Mouse (Mus musculus) thymus, adult 18-20 months (tissue): ENCODE measurements around the gene Mapk6.
"Not testable (repeated sequence)": the region's sequence is repeated elsewhere in the genome, so short reads cannot be mapped to it uniquely, and the experiment has no call there.

Experiments used
- DNase-seq, 2 experiments: peaks; one replicate each; pipeline ENCODE4 v3.0.0; 2022; ENCODE audit warnings: mixed read lengths in 2 of 2

The Mapk6 gene

DNA sequence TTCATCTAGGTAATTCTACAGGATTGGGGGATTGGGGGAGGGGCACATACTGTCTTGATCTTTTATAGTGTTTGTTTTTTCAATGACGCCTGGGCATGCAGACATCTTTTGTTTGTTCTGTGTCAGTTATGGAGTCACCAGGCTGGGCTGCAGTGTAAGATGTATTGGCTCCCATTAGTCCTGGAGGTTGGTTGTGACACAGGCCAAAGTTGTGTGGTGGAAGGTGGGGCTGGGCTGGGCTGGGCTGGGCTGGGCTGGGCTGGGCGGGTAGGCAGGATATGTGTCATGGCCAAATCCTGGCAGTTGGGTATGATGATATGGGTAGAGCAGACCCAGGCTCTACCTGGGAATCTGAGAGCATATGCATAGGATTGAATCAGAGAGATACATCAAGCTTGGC lies 31.0 kb downstream of the Mapk6 start:
- DNase-seq, result no peak

GRCm38 (mm10) chr9:75376428-75376827 lies 33.4 kb downstream of the Mapk6 start:
- DNase-seq, result no peak

DNA sequence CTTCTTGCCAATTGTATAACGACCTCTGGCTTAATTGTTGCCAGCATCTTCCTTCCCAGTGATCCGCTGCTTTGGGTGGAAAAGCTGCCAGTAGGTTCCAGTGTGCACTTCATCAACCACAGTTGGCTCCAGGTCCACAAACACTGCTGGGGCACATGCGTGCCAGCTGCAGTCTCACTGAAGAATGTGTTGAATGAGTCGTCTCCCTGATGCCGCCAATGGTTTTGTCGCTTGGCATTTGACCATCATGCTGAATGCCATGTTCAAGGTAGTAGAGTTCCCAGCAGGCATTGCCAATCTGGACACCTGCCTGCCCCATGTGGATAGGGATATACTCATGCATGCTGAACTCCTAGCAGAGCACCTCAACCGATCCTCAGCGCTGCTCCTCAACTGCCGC lies 34.2 kb downstream of the Mapk6 start:
- DNase-seq, result no peak

DNA sequence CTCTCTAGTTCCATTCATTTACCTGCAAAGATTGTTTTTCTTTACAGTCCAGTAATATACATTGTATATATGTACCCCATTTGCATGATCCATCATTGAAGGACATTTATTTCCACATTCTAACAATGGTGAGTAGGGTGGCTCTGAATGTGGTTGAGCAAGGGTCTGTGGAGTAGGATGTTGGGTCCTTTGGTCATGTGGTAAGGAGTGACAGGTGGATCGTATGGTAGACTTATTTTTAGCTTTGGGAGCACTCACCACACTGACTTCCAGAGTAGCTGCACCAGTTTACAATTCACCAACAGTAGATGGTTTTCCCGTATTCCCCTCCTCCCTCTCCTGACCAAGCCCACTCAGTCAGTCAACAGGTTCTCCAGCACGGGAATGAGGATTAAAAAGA lies 41.0 kb downstream of the Mapk6 start:
- DNase-seq, result no peak

GRCm38 (mm10) chr9:75366191-75366590 lies 43.6 kb downstream of the Mapk6 start:
- no peak for DNase-seq

- DNase-seq, result no peak
Observed at GRCm38 (mm10) chr9:75365195-75365594, 44.6 kb downstream of the Mapk6 start.

DNA sequence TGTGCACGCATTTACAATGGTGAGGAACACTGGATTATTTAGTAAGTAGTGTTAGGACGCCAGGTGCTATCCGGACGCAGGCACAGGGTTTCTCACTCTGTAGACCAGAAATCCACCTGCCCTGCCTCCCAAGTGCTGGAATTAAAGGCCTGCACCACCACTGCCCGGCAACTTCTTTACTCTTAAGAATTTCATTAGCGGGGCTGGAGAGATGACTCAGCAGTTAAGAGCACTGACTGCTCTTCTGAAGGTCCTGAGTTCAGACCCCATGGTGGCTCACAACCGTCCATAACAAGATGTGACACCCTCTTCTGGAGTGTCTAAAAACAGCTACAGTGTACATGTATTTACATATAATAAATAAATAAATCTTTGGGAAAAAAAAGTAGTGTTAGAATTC lies 46.1 kb downstream of the Mapk6 start:
- not testable (repeated sequence) for DNase-seq

GRCm38 (mm10) chr9:75363001-75363400 lies 46.8 kb downstream of the Mapk6 start:
- no peak for DNase-seq

- no peak for DNase-seq
Observed at GRCm38 (mm10) chr9:75362201-75362600, 47.6 kb downstream of the Mapk6 start.

- DNase-seq, result peak; percentile 27 to 40
Observed at GRCm38 (mm10) chr9:75361699-75362098, 48.1 kb downstream of the Mapk6 start.

DNA sequence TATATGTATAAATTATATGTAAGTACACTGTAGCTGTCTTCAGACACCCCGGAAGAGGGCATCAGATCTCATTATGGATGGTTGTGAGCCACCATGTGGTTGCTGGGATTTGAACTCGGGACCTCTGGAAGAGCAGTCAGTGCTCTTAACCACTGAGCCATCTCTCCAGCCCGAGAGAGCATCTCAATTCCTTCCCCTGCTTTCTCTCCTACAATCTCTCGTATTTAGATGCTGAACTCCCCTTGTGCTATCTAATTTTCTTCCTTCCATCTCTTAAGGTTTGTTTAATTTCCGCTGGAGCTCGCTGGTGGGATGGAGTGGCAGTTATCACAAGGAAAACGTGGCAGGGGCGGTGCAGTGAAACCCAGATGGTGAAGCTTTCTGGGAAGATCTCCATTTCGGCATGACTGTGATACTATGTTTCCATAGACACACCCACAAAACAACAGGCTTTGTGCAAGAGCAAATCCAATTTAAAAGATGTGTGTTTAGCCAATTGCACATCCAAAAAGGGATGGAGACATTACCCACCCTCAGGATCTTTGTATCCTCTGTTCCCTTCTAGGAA lies 52.6 kb downstream of the Mapk6 start:
- no peak for DNase-seq

- DNase-seq, result no peak
Observed at GRCm38 (mm10) chr9:75355783-75356182, 54.0 kb downstream of the Mapk6 start.

GRCm38 (mm10) chr9:75353094-75353493 lies 56.7 kb downstream of the Mapk6 start:
- no peak for DNase-seq

DNA sequence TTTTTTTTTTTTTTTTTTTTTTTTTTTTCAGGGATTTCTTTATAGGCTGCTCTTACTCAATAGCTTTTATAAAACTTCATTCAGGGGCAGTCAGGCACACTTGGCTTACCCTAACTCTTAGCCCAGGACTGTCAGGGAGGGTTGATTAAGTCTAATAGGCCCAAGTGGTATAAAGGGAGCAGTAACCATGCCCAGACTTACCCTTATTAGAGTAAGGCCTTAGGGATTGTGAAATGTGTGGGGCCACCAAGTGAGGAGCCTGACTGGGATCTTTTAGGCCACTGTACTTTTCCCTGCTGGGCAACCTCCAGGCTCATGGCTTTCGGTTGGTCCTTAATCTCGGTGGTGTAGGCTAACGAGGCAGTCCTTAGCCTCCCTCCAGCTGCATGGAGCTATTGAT lies 61.2 kb downstream of the Mapk6 start:
- DNase-seq, result no peak

GRCm38 (mm10) chr9:75348066-75348465 lies 61.7 kb downstream of the Mapk6 start:
- DNase-seq, result no peak

- no peak for DNase-seq
Observed at GRCm38 (mm10) chr9:75347458-75347857, 62.3 kb downstream of the Mapk6 start, which contains the start of gene Bcl2l10. Gene Bcl2l10, plus strand, starts transcription at chr9:75347758.

GRCm38 (mm10) chr9:75342433-75342832 lies 67.4 kb downstream of the Mapk6 start:
- no peak for DNase-seq

DNA sequence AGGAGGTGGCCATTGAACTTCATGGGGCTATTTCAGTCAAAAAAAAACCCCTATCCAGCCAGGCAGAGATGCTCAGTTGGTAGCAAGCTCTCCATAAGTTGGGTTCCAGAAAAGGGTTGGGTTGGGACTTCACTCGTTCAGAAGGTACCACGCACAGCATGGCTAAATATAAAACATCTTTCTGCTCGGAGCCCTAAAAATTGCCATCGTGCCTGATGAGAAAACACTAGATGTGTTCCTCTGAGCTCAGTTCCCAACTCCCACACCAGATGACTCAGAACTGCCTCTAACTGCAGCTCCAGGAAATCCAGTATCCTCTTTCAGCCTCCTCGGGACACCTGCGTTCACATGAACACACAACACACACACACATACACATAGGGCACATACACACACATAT lies 71.8 kb downstream of the Mapk6 start:
- no peak for DNase-seq

GRCm38 (mm10) chr9:75334440-75334839 lies 75.4 kb downstream of the Mapk6 start:
- no peak for DNase-seq

- DNase-seq, result no peak
Observed at GRCm38 (mm10) chr9:75330821-75331220, 79.0 kb downstream of the Mapk6 start.

GRCm38 (mm10) chr9:75328047-75328446 lies 81.8 kb downstream of the Mapk6 start:
- no peak for DNase-seq

GRCm38 (mm10) chr9:75322099-75322885 lies 87.5 kb downstream of the Mapk6 start:
- DNase-seq, result no peak

GRCm38 (mm10) chr9:75319365-75319764 lies 90.4 kb downstream of the Mapk6 start:
- no peak for DNase-seq
